Mouse (Mus musculus) stomach, embryonic 14.5 days (tissue): Measurements from ENCODE around the gene Rsl1d1. TPM values are rescaled to one million over a fixed set of nuclear protein-coding genes. Genes with fewer than 3 reads are reported as not detected.

Source experiments
- ATAC-seq: fragments of 200-750 bp; cut with Nextera tagmentation; 2 replicates; pipeline ENCODE4 v1.8.0; 2017; ENCODE audit warnings: low read depth, moderate TSS enrichment; ENCODE audit not compliant: insufficient number of reproducible peaks, insufficient read depth, low FRiP score
- H3K27ac ChIP-seq: fragments of 300-500 bp; sonication (generic); 2 replicates; pipeline ENCODE4 v1.5.1; 2014; ENCODE audit warnings: mild to moderate bottlenecking, low read length, moderate library complexity, mixed read lengths
- H3K27me3 ChIP-seq: fragments of 300-500 bp; sonication (generic); 2 replicates; pipeline ENCODE4 v1.6.1; 2014; ENCODE audit warnings: low read length, control low read depth, mixed read lengths; ENCODE audit not compliant: control insufficient read depth, insufficient read depth
- H3K36me3 ChIP-seq: fragments of 300-500 bp; sonication (generic); 2 replicates; pipeline ENCODE4 v1.6.1; 2014; ENCODE audit warnings: mild to moderate bottlenecking, control low read depth, low read length, moderate library complexity, mixed read lengths; ENCODE audit not compliant: control insufficient read depth, insufficient read depth
- H3K4me1 ChIP-seq: fragments of 300-500 bp; sonication (generic); 2 replicates; pipeline ENCODE4 v1.6.1; 2014; ENCODE audit warnings: low read length, control low read depth, mixed read lengths; ENCODE audit not compliant: control insufficient read depth, insufficient read depth
- H3K4me2 ChIP-seq: fragments of 300-500 bp; sonication (generic); replicated peaks from 2 replicates; pipeline ENCODE4 v1.6.1; 2014; ENCODE audit warnings: low read depth, low read length, control low read depth
- H3K4me3 ChIP-seq: fragments of 300-500 bp; sonication (generic); 2 replicates; pipeline ENCODE4 v1.5.1; 2014; ENCODE audit warnings: low read depth, low read length, control low read depth
- H3K9ac ChIP-seq: fragments of 300-500 bp; sonication (generic); replicated peaks from 2 replicates; pipeline ENCODE4 v1.6.1; 2014; ENCODE audit warnings: low read depth, mild to moderate bottlenecking, control low read depth, low read length, moderate library complexity, mixed read lengths
- H3K9me3 ChIP-seq: fragments of 300-500 bp; sonication (generic); 2 replicates; pipeline ENCODE4 v1.6.1; 2016; ENCODE audit warnings: low read depth, low read length, control low read depth; ENCODE audit not compliant: control insufficient read depth
- WGBS: fragments of 180-500 bp; shearing (Covaris S2); extraction: QIAGEN DNeasy Blood & Tissue Kit; methylation state at CpG from one replicate; pipeline ENCODE4 v1.1.7; 2014; 5-methylcytosine and 5-hydroxymethylcytosine counted together
- polyA plus RNA-seq: library from polyadenylated mRNA; unstranded; fragments of >200 nt; fragmentation: Nextera tagmentation; extraction: Ambion mirVana; gene quantifications from 2 replicates; pipeline ENCODE4 v1.2.1, GENCODE M21; 2014

The Rsl1d1 gene
- polyA plus RNA-seq, 1 experiment from 2014 or later = 181 TPM

GRCm38 (mm10) chr16:11198467-11198866 is 4.7 kb downstream of the Rsl1d1 start:
- H3K4me3 ChIP-seq = no peak overlapping the region
- ATAC-seq = no peak
- whole genome bisulfite sequencing = 84% methylated on average over 2 of the region's 2 CpGs
- no peaks in the 10 kb centered on the region for H3K4me1 ChIP-seq
- no peak overlapping the region for H3K27ac ChIP-seq
- H3K9me3 ChIP-seq = no peaks in the 10 kb centered on the region
- no peak overlapping the region for H3K4me2 ChIP-seq
- H3K9ac ChIP-seq = no peak overlapping the region
- no peaks in the 10 kb centered on the region for H3K27me3 ChIP-seq
- peaks cover 75% of the 10 kb centered on the region for H3K36me3 ChIP-seq

- no peak overlapping the region for H3K9ac ChIP-seq
- H3K9me3 ChIP-seq = no peaks in the 10 kb centered on the region
- H3K4me2 ChIP-seq = no peak overlapping the region
- H3K4me3 ChIP-seq = no peak overlapping the region
- WGBS = 89% methylated on average over 4 of the region's 4 CpGs
- no peak for ATAC-seq
- no peaks in the 10 kb centered on the region for H3K4me1 ChIP-seq
- H3K36me3 ChIP-seq = peaks cover 82% of the 10 kb centered on the region
- H3K27ac ChIP-seq = no peak overlapping the region
- H3K27me3 ChIP-seq = no peaks in the 10 kb centered on the region
Observed at GRCm38 (mm10) chr16:11197052-11197451, 6.1 kb downstream of the Rsl1d1 start.

- no peaks in the 10 kb centered on the region for H3K9me3 ChIP-seq
- no peaks in the 10 kb centered on the region for H3K4me1 ChIP-seq
- no peak overlapping the region for H3K9ac ChIP-seq
- H3K36me3 ChIP-seq = peaks cover 55% of the 10 kb centered on the region
- 98% methylated on average over 2 of the region's 2 CpGs for WGBS
- H3K27ac ChIP-seq = no peak overlapping the region
- H3K4me3 ChIP-seq = no peak overlapping the region
- H3K4me2 ChIP-seq = no peak overlapping the region
- H3K27me3 ChIP-seq = no peaks in the 10 kb centered on the region
- ATAC-seq = no peak
Observed at GRCm38 (mm10) chr16:11193231-11193630, 9.9 kb downstream of the Rsl1d1 start.

GRCm38 (mm10) chr16:11190150-11190549 is 13.0 kb downstream of the Rsl1d1 start:
- Histone ChIP-seq H3K27ac (no peak overlapping the region), H3K36me3 (peaks cover 24% of the 10 kb centered on the region), H3K27me3 (no peaks in the 10 kb centered on the region), H3K4me3 (no peak overlapping the region), H3K4me2 (no peak overlapping the region), H3K9me3 (no peaks in the 10 kb centered on the region), H3K4me1 (no peaks in the 10 kb centered on the region), H3K9ac (no peak overlapping the region)
- 87% methylated on average over 7 of the region's 7 CpGs for WGBS
- ATAC-seq = no peak

GRCm38 (mm10) chr16:11177404-11177803 is 25.7 kb downstream of the Rsl1d1 start:
- Histone ChIP-seq H3K4me3 (no peak overlapping the region), H3K27me3 (no peaks in the 10 kb centered on the region), H3K36me3 (no peaks in the 10 kb centered on the region), H3K9ac (no peak overlapping the region), H3K4me1 (no peaks in the 10 kb centered on the region), H3K9me3 (no peaks in the 10 kb centered on the region), H3K27ac (no peak overlapping the region), H3K4me2 (no peak overlapping the region)
- ATAC-seq = no peak
- WGBS = 59% methylated on average over 2 of the region's 2 CpGs

- 2% methylated on average over 4 of the region's 4 CpGs for WGBS
- H3K4me2 ChIP-seq = peak overlapping the region; percentile 90
- no peaks in the 10 kb centered on the region for H3K36me3 ChIP-seq
- H3K27me3 ChIP-seq = no peaks in the 10 kb centered on the region
- no peak overlapping the region for H3K27ac ChIP-seq
- H3K4me3 ChIP-seq = peak overlapping the region; percentile 94
- no peaks in the 10 kb centered on the region for H3K4me1 ChIP-seq
- no peak for ATAC-seq
- H3K9ac ChIP-seq = peak overlapping the region; percentile 41
- no peaks in the 10 kb centered on the region for H3K9me3 ChIP-seq
Observed at GRCm38 (mm10) chr16:11176884-11177244, 26.3 kb downstream of the Rsl1d1 start.

- Histone ChIP-seq H3K36me3 (no peaks in the 10 kb centered on the region), H3K9ac (peak within 1 kb of the TSS; percentile 81), H3K27ac (peak within 1 kb of the TSS; percentile 87), H3K4me1 (no peaks in the 10 kb centered on the region), H3K9me3 (no peaks in the 10 kb centered on the region), H3K4me3 (peak within 1 kb of the TSS; percentile 94), H3K4me2 (peak within 1 kb of the TSS; percentile 90), H3K27me3 (no peaks in the 10 kb centered on the region)
- peak; percentile 91 for ATAC-seq
- under 1% methylated on average over 57 of the region's 57 CpGs for WGBS
Observed at GRCm38 (mm10) chr16:11176208-11176883, 26.8 kb downstream of the Rsl1d1 start, which contains the start of gene Zc3h7a. Gene Zc3h7a (minus strand): TSS chr16:11176393.

GRCm38 (mm10) chr16:11175489-11176207 is 27.5 kb downstream of the Rsl1d1 start:
- Histone ChIP-seq H3K9me3 (no peaks in the 10 kb centered on the region), H3K4me1 (no peaks in the 10 kb centered on the region), H3K9ac (peak overlapping the region; percentile 81), H3K36me3 (no peaks in the 10 kb centered on the region), H3K27ac (peak overlapping the region; percentile 87), H3K27me3 (no peaks in the 10 kb centered on the region), H3K4me3 (peak overlapping the region; percentile 94), H3K4me2 (peak overlapping the region; percentile 90)
- under 1% methylated on average over 68 of the region's 72 CpGs for WGBS
- peak; percentile 75 for ATAC-seq
